In the genomic region with DNA sequence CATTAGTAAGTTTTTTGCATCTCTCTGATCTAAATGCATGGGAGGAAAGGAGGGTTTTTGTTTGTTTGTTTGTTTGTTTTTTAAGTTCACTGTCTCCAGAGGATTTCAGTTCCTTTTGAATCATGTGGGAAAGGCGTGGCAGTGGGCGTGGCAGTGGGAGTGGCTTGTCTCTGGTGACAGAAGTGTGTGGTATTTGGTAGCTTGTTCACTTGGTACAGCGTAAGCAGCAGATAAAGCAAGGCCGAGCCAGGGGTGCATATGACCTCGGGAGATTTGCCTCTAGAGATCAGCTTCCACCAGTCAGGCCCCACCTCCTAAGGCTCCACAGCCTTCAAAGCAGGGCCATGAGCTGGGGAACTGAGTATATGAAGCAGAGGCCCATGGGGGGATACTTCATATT, we compare ENCODE assay signal across 20 mouse cellular contexts. TPM values are rescaled to one million over a fixed set of nuclear protein-coding genes. Genes with fewer than 3 reads are reported as not detected.
"Had no signal": no experiment of that assay in that cellular context is flagged by ENCODE, and none has a peak within 500 bp of the region (broad histone marks: within the 10 kb centered on the region; RNA-seq: fewer than 3 reads in every experiment).

No protein-coding gene starts in this region.

- DNase-seq: kidney, adult 18-20 months; kidney, adult 9 months; kidney, postnatal 14 days; kidney, postnatal 4 days; left cerebral cortex, postnatal 4 days; liver, embryonic 13.5 days; lung, adult 18-20 months; lung, postnatal 10 days; lung, postnatal 36 days; retina, postnatal 1 day; thymus, postnatal 36 days had no signal

- H3K27me3 ChIP-seq: liver, embryonic 13.5 days; lung, embryonic 15.5 days; midbrain, embryonic 13.5 days; neural tube, embryonic 13.5 days had no signal

- H3K9me3 ChIP-seq: lung, embryonic 15.5 days; midbrain, embryonic 10.5 days; midbrain, embryonic 13.5 days; neural tube, embryonic 13.5 days had no signal

- H3K9ac ChIP-seq: liver, embryonic 13.5 days; lung, embryonic 15.5 days; midbrain, embryonic 13.5 days; neural tube, embryonic 13.5 days had no signal

- H3K4me1 ChIP-seq: lung, embryonic 15.5 days; midbrain, embryonic 13.5 days; neural tube, embryonic 13.5 days had no signal

- H3K4me3 ChIP-seq: liver, embryonic 13.5 days; lung, embryonic 15.5 days; megakaryocyte, embryonic 14.5 days; midbrain, embryonic 10.5 days; midbrain, embryonic 13.5 days; myocyte; neural tube, embryonic 13.5 days had no signal

- H3K36me3 ChIP-seq: liver, embryonic 13.5 days; lung, embryonic 15.5 days; midbrain, embryonic 10.5 days; midbrain, embryonic 13.5 days; neural tube, embryonic 13.5 days had no signal

- H3K4me2 ChIP-seq: liver, embryonic 13.5 days; lung, embryonic 15.5 days; midbrain, embryonic 13.5 days; neural tube, embryonic 13.5 days had no signal

- H3K27ac ChIP-seq: liver, embryonic 13.5 days; lung, embryonic 15.5 days; midbrain, embryonic 10.5 days; midbrain, embryonic 13.5 days; neural tube, embryonic 13.5 days had no signal

- ATAC-seq: inflammation-experienced regulatory T-cells, adult 6 months; intestine, embryonic 16.5 days; midbrain, embryonic 13.5 days; midbrain, embryonic 16.5 days had no signal

RNA-seq across cellular contexts. Expression of a gene that starts 25.1 kb away (rescaled TPM):
- polyA plus RNA-seq: inflammation-experienced regulatory T-cells, adult 6 months; liver, embryonic 13.5 days; myocyte had no signal
